Mouse (Mus musculus) forebrain, embryonic 13.5 days (tissue): ENCODE measurements at regions not wholly inside any gene's neighbourhood (a gene's known extent, or its start where the extent isn't known, plus 50 kb on each side); places are given as distances from the start of the nearest gene placed in this dataset.

Source experiments
- ATAC-seq: fragments of 200-750 bp; cut with Nextera tagmentation; 2 replicates; pipeline ENCODE4 v1.8.0; 2017
- H3K27ac ChIP-seq: fragments of 300-500 bp; sonication (generic); 2 replicates; pipeline ENCODE4 v1.5.1; 2015; ENCODE audit warnings: inconsistent platforms, mild to moderate bottlenecking, moderate library complexity
- H3K27me3 ChIP-seq: fragments of 300-500 bp; sonication (generic); 2 replicates; pipeline ENCODE4 v1.6.1; 2015; ENCODE audit warnings: mild to moderate bottlenecking, inconsistent platforms
- H3K36me3 ChIP-seq: fragments of 300-500 bp; sonication (generic); 2 replicates; pipeline ENCODE4 v1.6.1; 2015; ENCODE audit warnings: mild to moderate bottlenecking, inconsistent platforms; ENCODE audit not compliant: poor library complexity, severe bottlenecking
- H3K4me1 ChIP-seq: fragments of 300-500 bp; sonication (generic); 2 replicates; pipeline ENCODE4 v1.6.1; 2015; ENCODE audit warnings: inconsistent platforms
- H3K4me2 ChIP-seq: fragments of 300-500 bp; sonication (generic); 2 replicates; pipeline ENCODE4 v1.6.1; 2015; ENCODE audit warnings: inconsistent platforms, mild to moderate bottlenecking, moderate library complexity
- H3K4me3 ChIP-seq: fragments of 300-500 bp; sonication (generic); 2 replicates; pipeline ENCODE4 v1.5.1; 2015; ENCODE audit warnings: mild to moderate bottlenecking, inconsistent platforms
- H3K9ac ChIP-seq: fragments of 300-500 bp; sonication (generic); 2 replicates; pipeline ENCODE4 v1.6.1; 2015; ENCODE audit warnings: mild to moderate bottlenecking, inconsistent platforms
- H3K9me3 ChIP-seq: fragments of 300-500 bp; sonication (generic); replicated peaks from 2 replicates; pipeline ENCODE4 v1.6.1; 2016; ENCODE audit warnings: inconsistent platforms
- WGBS: fragments of 180-500 bp; shearing (Covaris S2); methylation state at CpG from one replicate; pipeline ENCODE4 v1.1.7; 2015; 5-methylcytosine and 5-hydroxymethylcytosine counted together

GRCm38 (mm10) chr8:36004387-36004786 lies 238.8 kb downstream of the Gm19410 start:
- H3K9ac ChIP-seq = no peak overlapping the region

GRCm38 (mm10) chr8:36005536-36005935 lies 239.9 kb downstream of the Gm19410 start:
- Histone ChIP-seq H3K9me3 (no peaks in the 10 kb centered on the region), H3K4me1 (peaks cover 4% of the 10 kb centered on the region; the same call in 1 of the 2 replicates), H3K4me2 (no peak overlapping the region), H3K27me3 (no peaks in the 10 kb centered on the region), H3K4me3 (no peak overlapping the region), H3K27ac (no peak overlapping the region), H3K36me3 (no peaks in the 10 kb centered on the region), H3K9ac (no peak overlapping the region)
- no peak for ATAC-seq
- 75% methylated on average over 3 of the region's 3 CpGs for WGBS

More at GRCm38 (mm10) chr8:36004387-36004786, 238.8 kb downstream of the Gm19410 start:
- Histone ChIP-seq H3K4me1 (peaks cover under 1% of the 10 kb centered on the region; the same call in 1 of the 2 replicates), H3K27me3 (no peaks in the 10 kb centered on the region), H3K36me3 (no peaks in the 10 kb centered on the region), H3K4me3 (no peak overlapping the region), H3K9me3 (no peaks in the 10 kb centered on the region), H3K27ac (no peak overlapping the region), H3K4me2 (no peak overlapping the region)
- WGBS = 86% methylated on average over 2 of the region's 2 CpGs
- no peak for ATAC-seq

DNA sequence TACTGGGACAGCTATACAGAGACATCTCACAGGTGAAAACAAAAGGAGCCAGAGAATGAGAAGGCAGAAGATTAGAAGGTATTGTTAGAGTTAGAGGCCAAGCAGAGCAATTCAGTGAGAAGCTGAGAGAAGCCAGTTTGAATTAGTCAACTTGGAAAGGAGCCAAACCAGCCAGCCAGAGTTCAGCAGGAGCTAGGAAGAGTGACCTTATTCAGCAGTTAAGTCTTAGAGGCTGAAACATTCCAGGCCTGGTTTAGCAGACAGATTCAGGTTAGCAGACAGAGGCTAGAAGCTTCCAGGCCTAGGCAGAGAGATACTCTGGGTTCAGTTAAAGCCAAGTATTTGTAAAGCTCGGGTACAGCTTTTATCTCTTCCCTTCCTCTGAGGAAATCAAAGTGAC lies 242.1 kb downstream of the Gm19410 start:
- ATAC-seq = no peak
- H3K4me1 ChIP-seq = peaks cover 4% of the 10 kb centered on the region; the same call in 1 of the 2 replicates
- no peak overlapping the region for H3K27ac ChIP-seq
- no peak overlapping the region for H3K4me2 ChIP-seq
- no peaks in the 10 kb centered on the region for H3K9me3 ChIP-seq
- H3K27me3 ChIP-seq = no peaks in the 10 kb centered on the region
- no peak overlapping the region for H3K9ac ChIP-seq
- no peaks in the 10 kb centered on the region for H3K36me3 ChIP-seq
- H3K4me3 ChIP-seq = no peak overlapping the region
- WGBS = 83% methylated on average over 1 of the region's 1 CpGs

DNA sequence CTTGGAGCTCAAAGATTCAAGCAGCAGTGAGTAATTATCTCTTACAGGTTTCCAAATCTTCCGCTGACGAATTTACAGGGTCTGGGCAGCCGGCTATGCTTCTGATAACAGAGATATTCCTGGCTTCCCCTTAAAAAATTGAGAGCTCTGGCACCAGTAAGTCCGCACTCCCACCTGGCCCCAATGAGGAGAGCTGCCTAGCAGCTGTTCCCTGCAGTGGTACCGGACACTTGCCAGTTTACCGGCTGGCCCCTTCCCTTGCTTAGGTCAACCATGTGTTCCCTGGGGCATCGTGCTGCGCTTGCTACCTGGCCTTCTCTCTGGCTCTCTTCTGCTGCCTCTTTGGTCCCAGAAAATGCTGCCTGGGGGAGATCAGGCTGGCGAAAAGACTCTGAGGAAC lies 244.0 kb downstream of the Gm19410 start:
- Histone ChIP-seq H3K4me2 (no peak overlapping the region), H3K4me1 (peaks cover 17% of the 10 kb centered on the region), H3K4me3 (no peak overlapping the region), H3K9ac (no peak overlapping the region), H3K9me3 (no peaks in the 10 kb centered on the region), H3K27me3 (no peaks in the 10 kb centered on the region), H3K27ac (no peak overlapping the region), H3K36me3 (no peaks in the 10 kb centered on the region)
- no peak for ATAC-seq
- 68% methylated on average over 9 of the region's 9 CpGs for WGBS

GRCm38 (mm10) chr8:36010446-36011217 lies 245.0 kb downstream of the Gm19410 start:
- Histone ChIP-seq H3K36me3 (no peaks in the 10 kb centered on the region), H3K4me2 (no peak overlapping the region), H3K4me3 (no peak overlapping the region), H3K9ac (no peak overlapping the region), H3K9me3 (no peaks in the 10 kb centered on the region), H3K27me3 (no peaks in the 10 kb centered on the region), H3K4me1 (peaks cover 27% of the 10 kb centered on the region), H3K27ac (no peak overlapping the region)
- 81% methylated on average over 11 of the region's 11 CpGs for WGBS
- no peak for ATAC-seq

DNA sequence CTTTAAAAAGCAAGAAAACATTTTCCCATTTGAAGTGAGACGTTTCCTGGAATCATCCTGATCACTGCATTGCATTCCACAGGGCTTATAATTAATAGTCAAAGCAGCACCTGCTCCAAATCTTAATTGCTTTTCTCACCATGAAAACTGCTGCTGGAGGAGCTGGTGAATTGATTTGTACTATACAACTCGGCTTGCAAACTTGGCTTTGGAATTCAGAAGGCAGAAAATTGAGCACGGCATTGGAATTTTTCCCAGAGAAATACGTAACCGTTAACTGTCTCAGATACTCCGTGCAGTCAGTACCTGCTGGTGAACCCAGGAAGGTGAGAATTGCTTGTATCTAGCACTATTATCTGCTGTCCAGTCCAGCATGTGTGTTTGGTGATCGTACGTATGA lies 249.3 kb downstream of the Gm19410 start:
- 38% methylated on average over 8 of the region's 8 CpGs for WGBS

DNA sequence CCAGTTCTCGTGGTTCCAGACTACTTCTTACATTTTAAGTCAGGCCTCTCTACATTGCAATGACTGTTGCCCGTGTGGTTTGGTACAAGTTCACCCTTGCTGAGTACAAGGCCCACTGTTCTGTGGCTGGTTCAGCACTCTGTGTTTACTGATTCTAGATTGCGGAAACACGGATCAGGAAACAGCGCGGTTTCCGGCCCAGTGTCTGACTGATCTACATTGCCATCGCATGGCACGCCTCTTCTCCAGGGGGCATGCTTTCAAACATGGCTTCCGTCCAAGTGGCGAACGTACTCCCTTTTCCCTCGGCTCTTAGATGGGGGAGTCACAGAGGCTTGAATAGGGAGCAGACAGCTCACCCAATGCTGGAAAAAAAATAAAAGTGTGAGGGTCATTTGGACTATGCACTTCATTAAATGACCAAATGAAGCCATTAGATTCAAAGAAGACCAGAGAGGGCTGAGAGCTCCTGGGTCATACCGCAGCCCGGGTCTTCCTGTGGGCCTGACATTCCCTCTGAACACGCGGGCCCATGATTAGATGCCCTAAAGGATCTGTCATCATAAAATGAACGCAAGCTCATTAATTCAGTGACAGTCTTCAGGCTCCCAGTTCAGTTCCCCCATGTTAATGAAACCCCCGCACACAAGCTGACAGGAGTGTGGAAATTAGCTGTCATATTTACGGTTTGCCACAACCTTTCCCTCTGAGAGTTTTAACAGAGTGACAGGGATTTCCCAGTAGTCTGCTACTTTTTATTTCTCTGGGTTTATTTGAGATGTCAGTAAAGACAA lies 250.9 kb downstream of the Gm19410 start:
- Histone ChIP-seq H3K9me3 (no peaks in the 10 kb centered on the region), H3K4me1 (peaks cover 50% of the 10 kb centered on the region), H3K27me3 (no peaks in the 10 kb centered on the region), H3K4me3 (no peak overlapping the region), H3K27ac (peak overlapping the region; percentile 40), H3K4me2 (no peak overlapping the region), H3K36me3 (no peaks in the 10 kb centered on the region), H3K9ac (no peak overlapping the region)
- 67% methylated on average over 20 of the region's 20 CpGs for WGBS
- peak; percentile 39; the same call in 1 of the 2 replicates for ATAC-seq

More for the DNA sequence above, 249.3 kb downstream of the Gm19410 start:
- Histone ChIP-seq H3K4me2 (no peak overlapping the region), H3K4me1 (peaks cover 50% of the 10 kb centered on the region), H3K9me3 (no peaks in the 10 kb centered on the region), H3K27ac (peak overlapping the region; percentile 48), H3K27me3 (no peaks in the 10 kb centered on the region), H3K9ac (no peak overlapping the region), H3K36me3 (no peaks in the 10 kb centered on the region), H3K4me3 (no peak overlapping the region)
- ATAC-seq = peak; percentile 68

DNA sequence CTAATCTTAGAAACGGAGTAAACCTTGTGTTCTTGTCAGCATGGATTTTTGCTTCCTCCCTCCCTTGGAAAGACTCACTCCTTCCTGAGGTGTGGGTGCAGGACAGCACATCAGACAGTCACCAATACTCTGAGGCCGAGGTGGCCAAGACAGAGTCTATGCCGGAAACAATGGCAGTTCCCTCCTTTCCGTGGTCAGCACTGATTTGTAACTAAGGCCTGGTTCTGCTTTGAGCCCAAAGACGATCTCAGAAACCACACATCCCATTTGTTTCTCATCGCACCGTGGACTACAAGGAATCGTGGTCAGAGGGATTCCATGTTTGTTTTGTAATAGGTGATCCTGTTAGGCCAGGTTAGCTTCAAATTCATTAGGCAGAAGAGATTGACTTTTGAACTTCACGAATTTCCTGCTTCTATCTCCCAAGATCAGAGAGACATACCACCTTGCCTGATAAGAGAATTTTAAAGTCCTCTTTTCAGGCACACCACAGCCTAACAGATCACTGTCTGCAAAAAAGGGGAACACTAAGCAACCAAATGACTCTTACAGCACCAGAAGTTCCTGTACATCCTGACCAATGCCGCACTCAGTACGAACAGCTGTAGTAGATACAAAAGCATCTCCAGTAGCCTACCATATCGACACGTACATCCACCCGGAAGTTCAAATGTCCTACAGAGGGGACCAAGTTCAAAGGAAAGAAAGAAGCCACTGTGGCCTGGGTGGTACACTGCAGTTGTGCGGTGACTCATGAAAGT lies 253.6 kb downstream of the Gm19410 start:
- H3K27me3 ChIP-seq = no peaks in the 10 kb centered on the region
- WGBS = 89% methylated on average over 15 of the region's 15 CpGs
- no peak overlapping the region for H3K9ac ChIP-seq
- ATAC-seq = no peak
- no peak overlapping the region for H3K27ac ChIP-seq
- H3K4me1 ChIP-seq = peaks cover 41% of the 10 kb centered on the region
- no peak overlapping the region for H3K4me2 ChIP-seq
- no peaks in the 10 kb centered on the region for H3K36me3 ChIP-seq
- no peak overlapping the region for H3K4me3 ChIP-seq
- H3K9me3 ChIP-seq = no peaks in the 10 kb centered on the region

GRCm38 (mm10) chr8:36019895-36020294 lies 254.3 kb downstream of the Gm19410 start:
- Histone ChIP-seq H3K4me3 (no peak overlapping the region), H3K27me3 (no peaks in the 10 kb centered on the region), H3K4me2 (no peak overlapping the region), H3K36me3 (no peaks in the 10 kb centered on the region), H3K9me3 (no peaks in the 10 kb centered on the region), H3K4me1 (peaks cover 34% of the 10 kb centered on the region), H3K27ac (no peak overlapping the region), H3K9ac (no peak overlapping the region)
- 93% methylated on average over 7 of the region's 7 CpGs for WGBS
- no peak for ATAC-seq

DNA sequence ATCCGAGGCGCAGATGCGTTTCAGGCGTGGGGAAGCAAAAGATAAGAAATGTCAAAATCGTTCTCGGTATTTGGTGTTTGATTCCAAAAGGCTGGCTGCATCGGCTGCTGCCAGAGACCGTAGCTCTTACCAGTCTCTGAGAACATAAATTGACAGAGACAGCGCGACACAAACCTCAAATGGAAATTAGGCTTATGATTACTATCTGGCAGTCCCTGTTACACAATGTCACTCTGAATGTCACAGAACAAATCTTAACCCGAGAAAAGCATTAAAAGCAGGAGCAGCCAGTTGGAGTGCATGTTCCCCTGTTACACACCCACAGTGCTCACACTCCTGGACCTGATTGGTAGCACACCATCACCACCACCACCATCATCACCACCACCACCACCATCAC lies 262.0 kb downstream of the Gm19410 start:
- no peak overlapping the region for H3K9ac ChIP-seq
- no peaks in the 10 kb centered on the region for H3K9me3 ChIP-seq
- H3K4me3 ChIP-seq = no peak overlapping the region
- ATAC-seq = no peak
- no peak overlapping the region for H3K4me2 ChIP-seq
- H3K4me1 ChIP-seq = no peaks in the 10 kb centered on the region
- no peaks in the 10 kb centered on the region for H3K36me3 ChIP-seq
- H3K27me3 ChIP-seq = no peaks in the 10 kb centered on the region
- no peak overlapping the region for H3K27ac ChIP-seq
- 91% methylated on average over 11 of the region's 11 CpGs for WGBS

DNA sequence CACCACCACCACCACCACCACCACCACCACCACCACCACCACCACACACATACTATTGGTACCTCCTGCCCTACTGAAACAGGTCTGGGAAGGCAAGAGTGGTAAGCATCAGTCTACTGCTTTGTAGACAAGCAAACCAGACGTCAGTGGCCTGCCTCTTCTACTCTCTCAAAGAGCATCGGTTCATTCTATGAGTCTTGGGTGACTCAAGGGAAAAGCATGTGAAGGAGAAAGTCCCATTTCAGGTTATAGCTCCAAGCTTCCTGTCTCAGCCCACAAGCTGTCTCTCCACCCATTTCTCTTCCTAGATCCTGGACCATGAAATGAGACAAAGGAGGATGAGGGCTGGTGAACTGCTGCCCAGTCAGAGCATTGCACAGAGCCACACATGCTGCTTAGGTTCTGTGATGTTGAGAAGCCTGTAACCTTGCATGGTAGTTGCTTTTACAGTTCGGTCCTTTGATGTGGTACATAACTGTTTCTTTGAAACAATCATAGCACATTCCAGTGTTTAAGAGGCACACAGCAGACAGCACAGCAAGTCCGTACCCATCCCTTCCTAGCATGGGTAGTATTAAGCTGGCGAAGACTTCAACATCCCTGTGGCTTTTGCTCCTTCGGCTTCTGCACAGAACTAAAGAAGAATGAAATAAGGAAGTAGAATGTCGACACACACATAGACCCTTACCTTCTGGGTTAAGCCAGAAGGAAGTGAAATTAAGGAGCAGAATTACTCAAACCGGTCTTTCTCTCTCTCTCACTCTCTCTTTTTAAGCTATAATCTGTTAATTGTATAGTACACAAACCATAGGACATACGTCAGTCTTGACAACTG lies 262.7 kb downstream of the Gm19410 start:
- H3K9ac ChIP-seq = no peak overlapping the region
- H3K4me3 ChIP-seq = no peak overlapping the region
- no peaks in the 10 kb centered on the region for H3K4me1 ChIP-seq
- no peaks in the 10 kb centered on the region for H3K9me3 ChIP-seq
- no peaks in the 10 kb centered on the region for H3K27me3 ChIP-seq
- no peak overlapping the region for H3K27ac ChIP-seq
- WGBS = 93% methylated on average over 9 of the region's 9 CpGs
- H3K36me3 ChIP-seq = no peaks in the 10 kb centered on the region
- H3K4me2 ChIP-seq = no peak overlapping the region
- no peak for ATAC-seq
